Mouse (Mus musculus) gastrocnemius, adult 2 months (tissue): Measurements from ENCODE around the gene Poc1b. TPM values are rescaled to one million over a fixed set of nuclear protein-coding genes. Genes with fewer than 3 reads are reported as not detected.

ENCODE experiments used
- DNase-seq: peaks from one replicate; pipeline ENCODE4 v3.0.0; 2022
- H3K27ac ChIP-seq: fragments of 200-600 bp; 2 replicates; pipeline ENCODE4 v1.8.1; 2022; ENCODE audit warnings: mild to moderate bottlenecking
- H3K4me3 ChIP-seq: fragments of 200-600 bp; 2 replicates; pipeline ENCODE4 v1.8.1; 2022; ENCODE audit warnings: mild to moderate bottlenecking, moderate library complexity
- CTCF ChIP-seq: fragments of 200-600 bp; IDR thresholded peaks from 2 replicates; pipeline ENCODE4 v1.8.1; 2022; ENCODE audit warnings: antibody characterized with exemption, mild to moderate bottlenecking, moderate library complexity
- intact Hi-C: fragments of 180-260 bp; cut with DNase I; formaldehyde crosslinking; loops from one replicate; pipeline ENCODE4 v1.15.1; 2025
- long read RNA-seq, 2 experiments: library from polyadenylated mRNA; stranded (forward); transcript quantifications; one replicate each; pipeline ENCODE4 v2.0.0; 2021
- total RNA-seq, 2 experiments: library from RNA; stranded (reverse); gene quantifications; 2 replicates each; pipeline ENCODE4 v1.2.3; 2021

Poc1b gene
- 1 to 10 TPM; 3.3 to 4.1 TPM for total RNA-seq
- long read RNA-seq, experiment 1, partial matches to known transcripts: 0 of 2 reads
- long read RNA-seq, experiment 1, other reads (novel, unspliced or antisense): 0 of 2 reads
- long read RNA-seq, experiment 2, partial matches to known transcripts: 0 of 1 reads
- long read RNA-seq, experiment 2, other reads (novel, unspliced or antisense): 1 of 1 reads

GRCm38 (mm10) chr10:99106703-99107631, at the start of gene Poc1b:
Poc1b (plus strand) TSS chr10:99107036.
- intact Hi-C loops: loop anchor here (5.0 kb wide), 2 partner anchors 45 to 195 kb away; partner anchors contain the start of gene Atp2b1
- peak; percentile 93 for DNase-seq
- H3K27ac ChIP-seq: peak within 1 kb of the TSS; percentile 94
- H3K4me3 ChIP-seq: peak within 1 kb of the TSS; percentile 98
- no peak for TF ChIP-seq CTCF

GRCm38 (mm10) chr10:99060588-99060987, 46.2 kb upstream of the Poc1b start:
- no peak overlapping the region for H3K4me3 ChIP-seq
- no peak overlapping the region for H3K27ac ChIP-seq
- intact Hi-C loops: no loop called here
- DNase-seq: no peak
- no peak for TF ChIP-seq CTCF

GRCm38 (mm10) chr10:99061418-99061817, 45.4 kb upstream of the Poc1b start:
- no peak for TF ChIP-seq CTCF
- H3K27ac ChIP-seq: no peak overlapping the region
- DNase-seq: no peak
- intact Hi-C loops: no loop called here
- no peak overlapping the region for H3K4me3 ChIP-seq

- TF ChIP-seq CTCF: no peak
These were observed 44.3 kb upstream of the Poc1b start for GRCm38 (mm10) chr10:99062546-99062945.

GRCm38 (mm10) chr10:99076113-99076895, 30.5 kb upstream of the Poc1b start:
- intact Hi-C loops: no loop called here
- H3K27ac ChIP-seq: no peak overlapping the region
- TF ChIP-seq CTCF: no peak
- no peak for DNase-seq
- no peak overlapping the region for H3K4me3 ChIP-seq

More at GRCm38 (mm10) chr10:99062546-99062945, 44.3 kb upstream of the Poc1b start:
- DNase-seq: no peak
- peak overlapping the region; percentile 40 for H3K4me3 ChIP-seq
- H3K27ac ChIP-seq: no peak overlapping the region
- intact Hi-C loops: no loop called here

GRCm38 (mm10) chr10:99078621-99079020, 28.2 kb upstream of the Poc1b start:
- no peak overlapping the region for H3K27ac ChIP-seq
- H3K4me3 ChIP-seq: no peak overlapping the region
- intact Hi-C loops: no loop called here
- DNase-seq: no peak
- no peak for TF ChIP-seq CTCF

GRCm38 (mm10) chr10:99081569-99081990, 25.3 kb upstream of the Poc1b start:
- Histone ChIP-seq H3K4me3 (no peak overlapping the region), H3K27ac (no peak overlapping the region)
- DNase-seq: no peak
- TF ChIP-seq CTCF: no peak
- intact Hi-C loops: no loop called here

GRCm38 (mm10) chr10:99083431-99084003, 23.3 kb upstream of the Poc1b start:
- H3K27ac ChIP-seq: no peak overlapping the region
- intact Hi-C loops: loop anchor here (2.0 kb wide), 1 partner anchor 1371 kb away; no protein-coding TSS in a partner anchor
- no peak overlapping the region for H3K4me3 ChIP-seq
- no peak for TF ChIP-seq CTCF
- DNase-seq: peak; percentile 50

GRCm38 (mm10) chr10:99084397-99085239, 22.2 kb upstream of the Poc1b start:
- peak; percentile 92 for TF ChIP-seq CTCF
- DNase-seq: peak; percentile 90
- no peak overlapping the region for H3K4me3 ChIP-seq
- H3K27ac ChIP-seq: no peak overlapping the region
- intact Hi-C loops: loop anchor here (1.0 to 2.0 kb wide), 2 partner anchors 590 to 1372 kb away; no protein-coding TSS in a partner anchor

GRCm38 (mm10) chr10:99085240-99085587, 21.6 kb upstream of the Poc1b start:
- no peak for DNase-seq
- Histone ChIP-seq H3K27ac (no peak overlapping the region), H3K4me3 (no peak overlapping the region)
- no peak for TF ChIP-seq CTCF
- intact Hi-C loops: loop anchor here (1.0 to 2.0 kb wide), 2 partner anchors 591 to 1372 kb away; no protein-coding TSS in a partner anchor

GRCm38 (mm10) chr10:99086029-99086428, 20.8 kb upstream of the Poc1b start:
- no peak for TF ChIP-seq CTCF
- no peak overlapping the region for H3K4me3 ChIP-seq
- intact Hi-C loops: no loop called here

More at GRCm38 (mm10) chr10:99086029-99086428, 20.8 kb upstream of the Poc1b start:
- no peak for DNase-seq
- H3K27ac ChIP-seq: no peak overlapping the region
